Comparison of ENCODE assay signal across 1 mouse cellular context in the genomic region with DNA sequence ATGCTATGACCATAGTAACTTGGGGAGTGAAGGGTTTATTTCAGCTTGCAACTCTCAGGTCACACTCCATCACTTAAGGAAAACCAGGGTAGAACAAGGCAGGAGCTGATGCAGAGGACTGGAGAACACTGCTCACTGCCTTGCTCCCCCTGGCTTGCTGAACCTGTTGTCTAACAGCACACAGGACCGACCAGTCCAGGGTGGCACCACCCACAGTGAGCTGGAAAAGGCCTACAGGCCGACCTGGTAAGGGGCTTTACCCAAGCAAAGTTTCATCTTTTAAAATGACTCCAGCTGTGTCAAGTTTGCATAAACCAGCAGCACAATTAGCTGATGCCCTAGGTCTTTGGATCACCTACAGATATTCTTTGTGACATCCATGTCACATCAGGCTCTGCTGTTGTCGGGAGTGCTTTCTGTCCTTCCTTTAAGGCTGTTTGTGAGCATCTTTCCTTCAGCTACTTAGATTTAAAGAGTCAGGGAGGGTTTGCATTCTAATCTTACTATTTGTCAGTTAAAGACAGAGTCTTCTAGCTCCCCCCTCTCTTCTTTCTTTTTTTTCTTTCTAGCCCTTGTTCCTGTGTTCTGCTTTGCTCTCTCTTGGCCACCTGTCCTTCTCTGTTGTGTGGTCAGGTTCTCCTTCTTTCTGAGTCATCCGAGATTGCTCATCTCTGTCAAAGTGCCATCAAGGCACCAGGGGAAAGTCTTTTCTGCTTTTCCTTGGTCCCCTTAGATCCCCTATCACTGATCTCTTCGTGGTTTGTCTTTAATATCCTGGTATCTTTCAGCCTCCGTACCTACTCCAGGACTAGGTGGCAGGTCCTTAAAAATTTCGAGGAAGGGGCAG.
TF ChIP-seq lines count a peak whose summit lies in the region.

No protein-coding gene starts in this region.

TF ChIP-seq in CH12.LX, 34 proteins besides CTCF, POLR2A, EP300 and RAD21 (continued from another document):
- peak; percentile 82 for TF ChIP-seq IRF4 (IDR thresholded peaks at IDR 0.05; ENCODE audit: low read depth, low read length)
- TF ChIP-seq TCF12 (IDR thresholded peaks at IDR 0.05; ENCODE audit: low read depth, low read length), result peak; percentile 83
- TF ChIP-seq E2F4 (IDR thresholded peaks at IDR 0.05; ENCODE audit: insufficient replicate concordance, low read depth, low read length), result no peak
- TF ChIP-seq CHD2 (IDR thresholded peaks at IDR 0.05; ENCODE audit: low read length), result 0 out of 2 replicates have a peak, but pooled peaks have one; percentile 30
- TF ChIP-seq JUN (IDR thresholded peaks at IDR 0.05; ENCODE audit: insufficient read depth, low read depth, low read length), result peak; percentile 82
- no peak for TF ChIP-seq POLR2AphosphoS2 (IDR thresholded peaks at IDR 0.05; ENCODE audit: low read depth, low read length)
- TF ChIP-seq ZKSCAN1 (IDR thresholded peaks at IDR 0.05; ENCODE audit: borderline replicate concordance, low read depth, low read length), result no peak
- no peak; the same call in 1 of the 2 replicates for TF ChIP-seq NELFE (IDR thresholded peaks at IDR 0.05; ENCODE audit: low read depth, low read length)
- peak; percentile 66 for TF ChIP-seq JUND (conservative IDR thresholded peaks at IDR 0.05; ENCODE audit: low read depth, low read length)
- TF ChIP-seq RCOR1 (conservative IDR thresholded peaks at IDR 0.05; ENCODE audit: low read depth, low read length), result peak; percentile 87; the same call in 1 of the 2 replicates
- TF ChIP-seq MEF2A (IDR thresholded peaks at IDR 0.05; ENCODE audit: borderline replicate concordance, low read depth, low read length), result peak; percentile 30; the same call in 1 of the 2 replicates
- no peak for TF ChIP-seq PAX5 (IDR thresholded peaks at IDR 0.05; ENCODE audit: low read length)
- TF ChIP-seq MAZ (IDR thresholded peaks at IDR 0.05; ENCODE audit: low read depth, low read length), result no peak
- TF ChIP-seq ZNF384 (IDR thresholded peaks at IDR 0.05; ENCODE audit: low read depth, low read length), result peak; percentile 92
- TF ChIP-seq NRF1 (IDR thresholded peaks at IDR 0.05; ENCODE audit: low read depth, low read length), result no peak
- TF ChIP-seq SIN3A (IDR thresholded peaks at IDR 0.05; ENCODE audit: low read length), result peak; percentile 74
- TF ChIP-seq SMC3 (IDR thresholded peaks at IDR 0.05; ENCODE audit: low read depth, low read length), result peak; percentile 8; the same call in 1 of the 2 replicates
- TF ChIP-seq ELF1 (IDR thresholded peaks at IDR 0.05; ENCODE audit: low read depth, low read length), result peak; percentile 38; the same call in 1 of the 2 replicates
- no peak for TF ChIP-seq MAX (IDR thresholded peaks at IDR 0.05; ENCODE audit: low read length)
